Mouse (Mus musculus): ENCODE measurements at regions not wholly inside any gene's neighbourhood (a gene's known extent, or its start where the extent isn't known, plus 50 kb on each side); places are given as distances from the start of the nearest gene placed in this dataset.

GRCm38 (mm10) chr8:33997676-33998075 is 113.9 kb downstream of the Gm10131 start:
- peak; percentile 96 for ATAC-seq (ENCODE audit: low TSS enrichment)

GRCm38 (mm10) chr8:33992946-33993345 is 118.6 kb downstream of the Gm10131 start:
- no peak for ATAC-seq (ENCODE audit: low TSS enrichment)

- no peak for ATAC-seq (ENCODE audit: low TSS enrichment)
These were observed 119.3 kb downstream of the Gm10131 start for GRCm38 (mm10) chr8:33991917-33992875.

- no peak for ATAC-seq (ENCODE audit: low TSS enrichment)
These were observed 120.2 kb downstream of the Gm10131 start for GRCm38 (mm10) chr8:33991165-33991916.

GRCm38 (mm10) chr8:33990039-33990438 is 121.5 kb downstream of the Gm10131 start:
- ATAC-seq (ENCODE audit: low TSS enrichment): no peak

- no peak for ATAC-seq (ENCODE audit: low TSS enrichment)
These were observed 123.8 kb downstream of the Gm10131 start for GRCm38 (mm10) chr8:33987755-33988104.

GRCm38 (mm10) chr8:33987091-33987754 is 124.3 kb downstream of the Gm10131 start:
- ATAC-seq (ENCODE audit: low TSS enrichment): no peak

GRCm38 (mm10) chr8:33986657-33987056 is 124.9 kb downstream of the Gm10131 start:
- ATAC-seq (ENCODE audit: low TSS enrichment): no peak

GRCm38 (mm10) chr8:33985430-33985977 is 126.0 kb downstream of the Gm10131 start:
- no peak for ATAC-seq (ENCODE audit: low TSS enrichment)

- no peak for ATAC-seq (ENCODE audit: low TSS enrichment)
These were observed 129.9 kb downstream of the Gm10131 start for GRCm38 (mm10) chr8:33981629-33982028.

GRCm38 (mm10) chr8:33980999-33981398 is 130.5 kb downstream of the Gm10131 start:
- ATAC-seq (ENCODE audit: low TSS enrichment): no peak

Data from frontal cortex, adult (tissue).